Mouse (Mus musculus) ovary, adult 18-20 months (tissue): Measurements from ENCODE around the gene Katnb1.

Source experiments
- DNase-seq: peaks from one replicate; pipeline ENCODE4 v3.0.0; 2022; ENCODE audit warnings: low spot score, mixed read lengths

Katnb1 gene

DNA sequence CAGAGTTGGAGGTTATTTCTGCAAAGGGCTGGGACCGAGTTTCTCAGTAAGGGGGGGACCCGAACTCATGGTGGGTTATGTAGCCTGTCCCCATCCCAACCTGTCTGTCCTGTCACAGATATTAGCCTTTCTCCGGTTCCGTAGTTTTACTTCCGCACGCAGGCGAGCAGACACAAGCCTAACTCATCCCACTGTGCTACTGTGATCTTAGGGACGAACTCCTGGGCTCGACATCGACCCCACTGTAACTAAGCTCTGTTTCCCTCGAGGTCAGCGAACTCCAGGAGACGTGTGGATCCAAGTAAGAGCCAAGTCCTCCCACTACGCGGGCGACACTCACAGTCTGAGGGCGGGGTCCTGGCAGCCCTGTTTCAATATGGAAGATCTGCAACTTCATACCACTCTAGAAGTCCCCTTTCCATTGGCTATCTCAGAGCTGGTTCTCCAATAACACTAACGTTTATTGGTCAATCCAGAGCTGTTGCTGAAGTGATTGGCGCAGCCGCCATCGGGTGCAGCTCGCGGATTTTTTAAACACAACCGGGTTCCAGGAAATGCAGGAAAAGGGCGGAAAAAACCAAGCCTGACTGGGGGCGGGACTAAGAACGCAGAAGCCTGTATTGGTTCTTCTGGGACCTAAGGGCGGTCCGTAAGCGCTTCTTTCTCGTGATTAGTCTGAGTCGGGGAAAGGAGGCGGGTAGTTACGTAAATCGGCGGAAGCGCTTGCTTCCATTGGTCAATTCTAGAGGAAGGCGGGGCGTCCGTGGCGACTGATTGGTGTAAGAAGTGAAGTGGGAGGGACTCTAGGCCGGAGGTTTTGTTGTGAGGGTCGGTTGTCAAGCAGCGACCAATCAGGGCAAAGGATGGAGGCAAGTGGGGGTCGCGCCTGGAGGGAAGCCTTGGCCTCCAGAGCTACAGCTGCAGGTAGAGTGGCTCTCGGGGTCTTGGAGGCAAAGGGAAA lies at the start of gene Katnb1:
Gene Katnb1, plus strand, starts transcription at position 806 of the 961 bp plus-strand sequence.
- DNase-seq, result peak; percentile 99

DNA sequence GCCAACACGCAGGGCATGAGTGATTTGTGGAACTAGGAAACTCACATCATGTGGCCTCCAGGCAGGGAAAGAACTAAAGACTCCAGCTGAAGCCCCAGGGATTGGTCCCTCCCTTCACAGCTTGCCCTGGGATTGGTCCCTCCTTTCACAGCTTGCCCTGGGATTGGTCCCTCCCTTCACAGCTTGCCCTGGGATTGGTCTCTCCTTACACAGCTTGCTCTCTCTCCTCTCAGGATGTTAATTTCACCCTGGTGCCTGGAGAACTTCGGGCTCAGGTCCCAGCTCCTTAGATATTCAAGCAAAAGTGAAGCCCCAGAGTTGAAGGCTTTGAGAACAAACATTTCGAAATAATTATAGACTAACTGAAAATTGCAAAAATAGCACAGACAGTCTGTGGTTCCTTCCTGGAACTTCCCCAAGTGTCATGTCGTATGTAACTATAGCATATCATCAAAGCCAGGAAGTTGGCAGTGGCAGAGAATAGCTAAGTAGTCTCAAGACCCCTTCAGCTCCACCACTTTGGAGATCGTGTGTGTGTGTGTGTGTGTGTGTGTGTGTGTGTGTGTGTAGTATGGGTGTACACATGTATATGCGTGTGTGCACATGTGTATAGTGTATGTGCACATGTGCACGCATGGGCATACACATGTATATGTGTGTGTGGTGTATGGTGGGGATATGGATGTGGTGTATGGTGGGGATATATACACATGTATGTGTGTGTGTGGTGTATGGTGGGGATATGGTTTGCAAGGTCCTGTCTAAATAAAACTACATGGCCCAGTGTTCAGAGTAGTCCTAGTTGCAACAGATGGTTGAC lies 43.7 kb upstream of the Katnb1 start:
- DNase-seq, result no peak

DNA sequence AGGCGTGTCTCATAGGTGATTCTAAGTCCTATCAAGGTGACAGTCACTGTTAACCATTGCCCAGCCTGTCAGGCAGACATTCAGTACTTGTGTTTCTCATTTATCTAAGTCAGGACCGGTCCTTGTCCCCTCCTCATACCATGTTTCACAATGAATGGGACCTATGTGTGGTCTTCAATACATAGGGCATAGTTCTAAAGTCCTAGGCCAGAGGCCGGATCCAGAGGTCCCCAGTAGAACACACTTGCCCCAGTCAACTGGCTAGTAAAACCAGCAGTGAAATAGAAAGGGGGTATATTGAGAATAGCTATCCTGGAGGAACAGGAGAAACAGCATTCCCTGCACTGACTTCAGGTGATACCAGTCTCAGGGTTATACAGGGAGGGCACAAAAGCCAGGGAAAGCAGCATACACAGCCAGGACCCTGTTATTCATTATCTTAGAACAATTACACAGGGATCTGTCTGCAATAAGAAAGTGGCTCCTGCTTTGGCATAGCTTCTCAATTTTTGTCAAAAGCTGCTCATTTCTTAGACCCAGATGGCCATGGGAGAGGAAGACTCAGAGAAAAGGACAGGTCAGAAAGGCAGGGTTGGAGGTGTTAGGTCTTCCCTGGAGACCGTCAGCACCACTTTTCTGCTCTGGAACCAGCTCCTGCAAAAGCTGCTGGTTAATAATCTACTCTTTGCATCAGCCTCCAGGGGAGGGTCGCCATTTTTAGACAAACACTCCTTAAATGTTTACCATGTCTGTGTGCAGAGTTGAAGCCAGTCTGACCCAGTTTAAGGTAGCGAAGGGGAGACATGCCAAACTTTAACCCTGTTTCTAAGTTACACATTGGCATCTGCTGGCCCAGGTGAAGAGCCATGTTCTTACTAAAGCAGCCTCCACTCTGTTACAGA lies 38.9 kb upstream of the Katnb1 start:
- DNase-seq, result no peak

DNA sequence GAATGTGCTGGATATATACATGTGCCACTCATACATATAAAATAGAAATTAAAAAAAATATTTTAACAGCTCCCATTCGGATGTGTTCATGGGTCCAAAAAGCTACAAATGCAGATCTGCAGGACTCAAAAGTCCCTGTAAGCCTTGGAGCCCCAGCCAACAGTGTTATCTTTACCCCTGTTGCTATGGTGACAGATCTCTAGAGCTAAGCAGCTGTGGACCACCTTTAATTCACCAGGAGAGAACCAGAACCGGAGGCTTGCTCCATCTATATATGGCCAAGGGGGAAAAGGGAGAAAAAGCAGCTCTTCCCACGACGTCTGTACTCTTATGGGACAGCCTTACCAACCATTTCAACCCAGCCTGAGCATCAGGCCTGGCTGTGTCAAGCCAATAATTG lies 36.2 kb upstream of the Katnb1 start:
- DNase-seq, result no peak

DNA sequence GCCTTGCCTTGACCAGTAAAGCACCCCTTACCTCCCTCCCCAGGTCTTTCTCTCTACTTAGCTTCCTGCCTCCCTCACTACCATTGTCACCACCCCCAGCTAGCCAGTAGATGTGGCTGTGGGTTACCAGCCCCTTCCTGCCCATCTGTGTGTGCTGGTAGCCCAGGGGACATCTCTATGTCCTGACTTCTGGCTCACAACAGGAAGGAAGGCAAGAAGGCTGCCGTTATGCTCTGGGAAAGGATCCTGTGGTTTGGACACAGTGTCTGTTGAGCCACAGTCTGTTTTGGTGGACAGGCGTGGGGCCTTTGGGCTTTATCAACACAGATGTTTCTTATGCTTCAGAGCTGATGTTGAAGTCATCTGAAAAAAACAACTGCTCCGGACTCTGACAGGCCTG lies 34.0 kb upstream of the Katnb1 start:
- no peak for DNase-seq

DNA sequence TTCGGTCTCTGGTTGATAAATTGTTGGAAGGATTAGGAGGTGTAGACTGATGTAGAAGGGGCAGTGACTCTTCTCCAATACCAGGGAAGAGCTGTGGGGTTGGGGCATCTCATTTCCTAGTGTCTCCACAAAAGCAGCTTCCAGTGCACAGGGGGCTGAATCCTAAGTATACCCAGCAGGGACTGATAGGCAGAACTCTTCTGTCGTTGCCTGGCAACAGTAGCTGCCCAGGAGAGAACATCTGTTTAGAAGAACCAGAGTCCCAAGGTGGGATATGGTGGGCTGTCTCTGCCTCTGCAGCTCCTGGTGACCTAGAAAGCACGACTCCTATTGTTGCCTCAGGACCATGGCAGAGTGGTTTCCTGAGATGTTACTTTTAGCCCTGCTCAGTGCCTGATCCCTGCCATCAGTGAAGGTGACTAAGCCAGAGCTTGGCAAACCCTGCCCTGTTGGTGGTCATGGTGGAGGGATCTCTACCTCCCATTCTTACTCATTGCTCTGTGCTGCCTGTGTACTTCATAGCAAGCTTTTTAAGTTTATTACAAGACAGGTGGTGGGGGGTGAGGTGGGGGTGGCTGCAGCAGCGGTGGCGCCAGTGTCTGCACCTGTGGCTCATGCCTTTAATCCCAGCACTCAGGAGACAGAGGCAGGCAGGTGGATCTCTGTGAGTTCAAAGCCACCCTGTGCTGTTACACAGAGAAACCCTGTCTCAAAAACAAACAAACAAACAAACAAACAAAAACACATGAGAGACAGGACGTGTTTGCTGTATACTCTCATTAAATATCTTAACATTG lies 32.9 kb upstream of the Katnb1 start:
- DNase-seq, result no peak

DNA sequence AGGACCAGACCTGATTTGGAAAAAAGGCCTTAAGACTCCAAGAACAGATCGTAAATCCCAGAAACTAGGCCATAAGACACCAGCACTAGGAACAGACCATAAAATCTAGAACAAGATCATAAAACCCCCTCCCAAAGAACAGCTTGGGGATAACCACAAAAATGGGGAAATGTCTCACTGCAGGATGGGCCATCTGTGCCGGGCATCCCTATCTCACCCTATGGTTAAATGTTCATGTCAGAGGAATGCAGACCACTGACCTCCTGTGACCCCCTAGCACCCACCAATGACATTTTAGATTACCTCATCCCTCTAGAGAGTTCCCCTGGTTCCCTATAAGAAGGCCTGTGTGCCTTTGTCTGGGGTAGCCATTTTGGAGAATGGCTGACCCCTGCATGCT lies 31.4 kb upstream of the Katnb1 start:
- no peak for DNase-seq

DNA sequence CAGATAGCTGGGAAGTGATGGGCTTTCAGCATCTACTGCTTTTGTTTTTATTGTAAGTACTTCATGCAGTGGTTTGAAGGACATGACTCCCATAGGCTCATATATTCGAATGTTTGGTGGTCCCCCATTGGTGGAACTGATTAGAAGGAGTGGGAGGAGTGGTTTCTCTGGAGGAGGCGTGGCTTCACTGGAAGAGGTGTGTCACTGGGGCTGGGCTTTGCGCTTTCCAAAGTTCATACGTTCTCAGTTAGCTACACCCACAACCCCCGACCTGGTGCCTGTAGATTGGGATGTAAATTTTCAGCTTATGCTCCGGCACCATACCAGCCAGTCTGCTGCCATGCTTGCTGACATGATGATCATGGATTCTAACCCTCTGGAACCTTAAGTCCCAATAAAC lies 26.5 kb upstream of the Katnb1 start:
- no peak for DNase-seq

DNA sequence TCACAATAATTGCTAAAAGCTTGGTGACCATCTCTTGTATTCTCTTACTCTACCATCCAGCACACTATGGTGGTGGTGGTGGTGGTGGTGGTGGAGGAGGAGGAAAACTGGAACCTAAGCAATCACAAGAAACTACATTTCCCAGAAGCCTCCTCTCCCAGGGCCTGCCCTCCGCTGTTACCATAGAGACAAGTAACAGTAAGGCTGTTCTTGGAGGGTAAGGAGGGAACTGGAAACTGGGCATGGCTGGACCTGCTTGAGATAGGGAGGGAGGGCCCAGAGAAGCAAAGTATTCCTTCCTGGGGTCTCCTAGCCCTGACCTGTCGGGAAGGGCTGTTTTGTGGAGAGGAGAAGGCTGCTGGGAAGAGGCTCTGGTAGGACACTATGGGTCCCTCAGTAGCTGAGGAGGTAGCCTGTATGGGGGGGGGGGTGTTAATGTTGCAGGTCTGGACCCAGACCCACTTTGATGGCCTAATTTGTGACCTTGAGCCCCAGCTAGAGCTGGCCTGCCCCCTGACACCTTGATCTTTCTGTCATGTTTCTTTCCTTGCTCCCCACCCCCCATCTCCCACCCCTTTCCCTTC lies 26.0 kb upstream of the Katnb1 start, which contains the start of gene Drc7:
Gene Drc7, plus strand, starts transcription at position 177 of the 584 bp plus-strand sequence.
- DNase-seq, result no peak

DNA sequence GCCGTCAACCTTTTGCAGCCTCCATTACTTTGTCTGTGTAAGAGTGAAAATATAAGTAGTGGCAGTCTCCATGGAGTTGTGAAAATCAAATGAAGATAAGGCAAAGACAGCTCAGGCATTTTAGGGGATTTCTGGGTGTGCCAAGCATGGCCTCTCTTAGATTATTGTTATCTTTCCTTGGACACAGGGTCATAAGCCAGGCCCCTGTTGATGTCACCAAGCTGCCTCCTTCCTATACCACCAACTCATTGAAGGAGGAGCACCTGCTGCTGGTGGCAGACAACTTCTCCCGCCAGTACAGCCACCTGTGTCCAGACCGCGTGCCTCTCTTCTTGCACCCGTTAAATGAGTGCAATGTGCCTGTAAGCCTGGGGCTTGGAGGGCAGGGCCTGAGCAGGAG lies 24.6 kb upstream of the Katnb1 start:
- no peak for DNase-seq

DNA sequence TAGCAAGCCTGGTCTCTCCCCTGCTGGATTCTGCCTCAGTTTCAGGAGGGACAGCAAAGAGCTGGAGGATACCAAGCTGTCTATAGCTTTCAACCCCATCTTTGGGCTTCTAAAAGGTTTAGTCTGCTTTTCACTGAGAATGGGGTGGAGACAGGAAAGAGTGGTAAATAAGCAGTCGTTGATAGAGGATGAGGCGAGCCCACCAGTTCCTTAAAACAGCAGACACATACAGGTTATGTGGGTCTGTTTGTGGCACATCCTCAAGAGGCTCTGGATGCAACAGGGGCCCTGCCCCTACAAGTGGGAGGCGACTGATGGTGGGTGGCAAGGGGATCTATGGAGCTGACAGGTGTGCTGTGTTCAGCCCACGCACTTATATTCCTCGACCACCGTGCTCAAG lies 22.3 kb upstream of the Katnb1 start:
- no peak for DNase-seq

DNA sequence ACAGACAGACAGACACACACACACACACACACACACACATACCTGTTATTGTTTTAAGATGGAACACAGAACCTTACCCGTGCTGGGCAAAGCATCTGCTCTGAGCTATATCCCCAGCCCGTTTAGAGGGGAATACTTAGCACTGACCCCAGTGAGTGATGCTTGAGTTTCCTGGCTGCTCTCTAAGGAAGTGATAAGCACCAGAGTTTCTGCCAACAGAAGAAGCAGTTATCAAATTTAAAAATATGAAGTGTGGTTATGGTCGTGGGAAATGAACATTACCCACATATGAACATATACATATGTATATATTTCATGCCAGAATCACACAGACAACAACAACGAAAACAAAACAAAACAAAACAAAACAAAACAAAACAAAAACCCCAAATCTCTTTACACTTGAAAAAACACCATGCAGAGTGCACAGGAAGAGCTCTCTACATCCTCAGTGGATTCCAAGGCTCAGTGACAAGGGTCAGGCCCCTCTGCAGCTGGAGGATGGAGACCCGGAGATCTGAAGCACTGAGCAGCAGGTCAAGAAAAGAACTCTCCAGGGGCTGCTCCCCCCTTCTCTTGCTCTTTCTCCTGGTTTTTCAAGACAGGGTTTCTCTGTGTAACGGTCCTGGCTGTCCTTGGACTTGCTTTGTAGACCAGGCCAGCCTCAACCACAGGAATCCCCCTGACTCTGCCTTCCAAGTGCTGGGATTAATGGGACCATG lies 21.0 kb upstream of the Katnb1 start:
- no peak for DNase-seq

DNA sequence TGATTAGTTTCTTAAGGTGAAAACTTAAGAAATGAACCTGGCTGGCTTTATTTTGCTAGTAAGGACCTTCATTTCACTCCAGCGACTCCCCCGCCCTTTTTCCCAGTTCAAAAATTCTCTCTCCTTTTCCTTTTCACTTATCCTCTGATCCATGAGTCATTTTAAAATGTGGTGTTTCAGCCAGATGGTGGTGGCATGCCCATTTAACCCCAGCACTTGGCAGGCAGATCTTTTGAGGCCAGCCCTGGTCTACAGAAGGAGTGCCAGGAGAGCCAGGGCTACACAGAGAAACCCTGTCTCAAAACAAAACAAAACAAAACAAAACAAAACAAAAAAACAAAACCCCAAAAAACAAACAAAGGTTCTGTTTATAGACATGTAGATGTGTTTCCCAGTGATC lies 16.5 kb upstream of the Katnb1 start:
- DNase-seq, result no peak

DNA sequence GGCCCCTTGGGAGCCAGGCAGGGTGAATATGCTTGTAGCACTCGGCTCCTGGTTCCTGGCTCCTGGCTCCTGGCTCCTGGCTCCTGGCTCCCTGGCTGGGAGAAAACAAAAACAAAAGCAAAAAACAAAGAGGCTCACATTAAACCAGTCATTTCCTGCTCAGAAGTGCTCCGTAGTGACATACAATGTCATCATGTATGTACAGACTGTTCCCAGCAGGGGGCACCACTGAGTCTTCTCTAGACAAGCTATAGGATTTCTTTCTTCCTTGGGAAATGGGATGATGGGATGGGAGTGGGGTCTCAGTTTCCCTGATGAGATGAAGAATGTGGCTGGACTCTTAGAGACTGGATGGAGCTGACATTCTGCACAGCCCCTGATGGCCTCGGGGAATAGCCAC lies 13.4 kb upstream of the Katnb1 start:
- DNase-seq, result no peak

DNA sequence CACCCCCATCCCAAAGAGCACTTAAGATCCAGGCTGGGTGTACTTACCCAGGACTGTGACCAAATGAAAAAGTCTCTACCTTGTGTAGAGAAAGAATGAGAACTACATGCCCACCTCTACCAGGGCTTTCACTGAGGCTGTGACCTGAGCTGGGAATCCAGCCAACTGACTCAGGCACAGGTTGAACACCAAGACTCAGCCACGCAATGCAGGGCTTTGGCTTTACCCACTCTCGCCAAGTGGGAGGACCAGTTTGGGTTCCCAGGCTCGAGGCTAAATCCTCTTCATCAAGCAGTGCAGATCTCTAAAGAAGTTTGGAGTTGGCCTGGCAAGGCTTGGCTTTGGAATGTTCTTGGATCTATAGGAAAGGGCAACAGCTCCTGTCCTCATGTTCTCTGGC lies 5.5 kb upstream of the Katnb1 start:
- no peak for DNase-seq

DNA sequence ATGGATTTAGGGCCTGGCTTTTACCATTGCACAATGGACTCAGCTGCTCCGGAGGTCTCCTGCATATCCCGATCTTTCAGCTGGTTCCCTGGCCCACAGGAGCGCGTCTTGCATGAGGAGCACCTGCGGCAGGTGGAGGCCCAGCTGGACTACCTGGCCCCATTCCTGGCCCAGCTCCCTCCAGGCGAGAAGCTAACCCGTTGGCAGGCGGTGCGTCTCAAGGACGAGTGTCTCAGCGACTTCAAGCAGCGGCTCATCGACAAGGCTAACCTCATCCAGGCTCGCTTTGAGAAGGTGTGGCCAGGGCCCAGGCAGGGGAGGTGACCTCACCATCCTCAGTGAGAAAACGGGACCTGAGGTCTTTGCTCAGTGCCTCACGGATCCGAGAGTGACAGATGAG lies 4.8 kb upstream of the Katnb1 start:
- no peak for DNase-seq

DNA sequence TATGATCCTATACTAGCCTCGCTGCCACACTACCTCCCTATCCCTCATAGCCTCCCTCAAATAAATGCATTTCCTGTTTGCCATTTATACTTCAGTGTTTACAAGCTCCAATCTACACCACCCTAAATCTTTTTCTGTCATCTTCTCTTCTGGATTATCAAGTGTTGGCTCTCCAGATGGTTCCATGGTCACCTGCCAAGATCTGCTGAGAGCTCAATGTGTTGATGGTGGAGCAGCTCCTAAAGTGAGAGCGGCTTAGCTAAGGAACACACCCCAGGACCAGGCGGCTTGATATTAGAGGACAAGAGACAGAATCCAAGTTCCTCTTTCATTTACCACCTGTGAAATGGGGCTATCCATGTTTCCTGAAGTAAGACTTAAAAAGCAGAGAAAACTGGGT lies 2.9 kb upstream of the Katnb1 start:
- DNase-seq, result no peak

DNA sequence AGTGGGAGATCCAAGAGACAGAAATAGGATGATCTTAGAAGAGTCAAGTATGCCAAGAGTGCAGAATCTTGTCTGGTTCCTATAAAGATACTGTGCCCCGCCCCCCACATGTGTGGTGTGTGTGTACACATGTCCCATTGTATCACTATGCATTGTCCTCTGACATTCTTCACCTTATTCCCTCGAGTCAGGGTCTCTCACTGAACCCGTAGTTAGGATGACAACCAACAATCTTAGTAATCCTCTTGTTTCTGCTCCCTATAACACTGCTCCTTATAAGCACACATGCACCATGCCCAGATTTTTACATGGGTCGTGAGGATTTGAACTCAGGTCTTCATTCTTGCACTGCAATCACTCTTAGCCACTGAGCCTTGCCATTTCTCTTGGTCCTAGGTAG lies 1.7 kb upstream of the Katnb1 start:
- DNase-seq, result no peak

DNA sequence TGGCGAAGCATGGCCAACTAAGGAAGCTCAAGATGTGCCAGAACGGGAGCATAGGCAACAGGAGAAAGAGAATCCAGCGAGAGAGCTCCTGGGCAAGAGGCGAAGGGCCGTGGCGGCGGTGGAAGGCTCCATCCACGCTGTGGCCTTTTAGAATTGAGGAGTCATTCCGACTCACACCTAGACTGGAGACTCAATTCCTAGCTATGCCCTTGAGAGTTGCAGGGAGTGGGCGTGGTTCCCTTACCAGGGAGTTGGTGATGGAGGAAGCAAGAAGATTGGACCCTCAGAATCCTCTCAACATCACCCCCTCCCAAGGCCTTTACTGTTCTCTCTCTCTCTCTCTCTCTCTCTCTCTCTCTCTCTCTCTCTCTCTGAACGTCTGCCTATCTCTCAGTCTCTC lies 664 bp downstream of the Katnb1 start:
- DNase-seq, result no peak

DNA sequence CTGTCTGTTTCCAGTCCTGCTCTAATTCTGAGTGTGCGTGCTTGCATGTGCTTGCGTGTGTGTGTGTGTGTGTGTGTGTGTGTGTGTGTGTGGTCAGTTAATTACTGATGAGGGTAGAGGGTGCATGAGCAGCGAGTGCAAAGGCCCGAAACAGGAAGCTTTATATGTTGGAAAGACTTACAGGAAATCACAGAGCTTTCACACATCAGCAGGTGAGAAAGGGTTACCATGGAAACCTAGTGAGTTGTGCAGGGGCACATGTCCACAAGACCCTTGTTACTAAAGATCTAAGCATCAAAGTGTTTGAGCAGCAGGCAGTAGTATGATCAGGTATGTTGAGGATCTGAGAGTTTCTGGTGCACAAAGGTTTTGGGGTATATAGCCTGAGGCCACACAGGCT lies 3.3 kb downstream of the Katnb1 start:
- no peak for DNase-seq
